Mouse (Mus musculus) kidney, adult 8-10 months (tissue): Measurements from ENCODE around the gene Slc25a51.

ENCODE experiments used
- DNase-seq, 2 experiments: peaks; one replicate each; pipeline ENCODE4 v3.0.0; 2022

Slc25a51 gene

GRCm38 (mm10) chr4:45408427-45409132 is at the start of gene Slc25a51:
Gene Slc25a51 (minus strand): TSS chr4:45408766.
- DNase-seq = peak; percentile 88 to 90

GRCm38 (mm10) chr4:45457543-45457942 is 49.0 kb upstream of the Slc25a51 start:
- DNase-seq = no peak

GRCm38 (mm10) chr4:45455001-45455400 is 46.4 kb upstream of the Slc25a51 start:
- no peak for DNase-seq

- DNase-seq = peak; percentile 83 to 94
Observed at GRCm38 (mm10) chr4:45453271-45453851, 44.8 kb upstream of the Slc25a51 start.

GRCm38 (mm10) chr4:45452569-45453111 is 44.1 kb upstream of the Slc25a51 start:
- DNase-seq = peak; percentile 81 to 88

- no peak for DNase-seq
Observed at GRCm38 (mm10) chr4:45449012-45449411, 40.4 kb upstream of the Slc25a51 start.

- DNase-seq = no peak
Observed at GRCm38 (mm10) chr4:45448481-45448880, 39.9 kb upstream of the Slc25a51 start.

GRCm38 (mm10) chr4:45447196-45447595 is 38.6 kb upstream of the Slc25a51 start:
- DNase-seq = no peak

GRCm38 (mm10) chr4:45445235-45445634 is 36.7 kb upstream of the Slc25a51 start:
- DNase-seq = no peak

- no peak for DNase-seq
Observed at GRCm38 (mm10) chr4:45444813-45445212, 36.2 kb upstream of the Slc25a51 start.

- peak; percentile 79 to 81 for DNase-seq
Observed at GRCm38 (mm10) chr4:45443652-45444051, 35.1 kb upstream of the Slc25a51 start.

- no peak for DNase-seq
Observed at GRCm38 (mm10) chr4:45442237-45442636, 33.7 kb upstream of the Slc25a51 start.

GRCm38 (mm10) chr4:45441778-45442177 is 33.2 kb upstream of the Slc25a51 start:
- DNase-seq = no peak

- DNase-seq = no peak
Observed at GRCm38 (mm10) chr4:45439281-45439680, 30.7 kb upstream of the Slc25a51 start.

- no peak for DNase-seq
Observed at GRCm38 (mm10) chr4:45437010-45437409, 28.4 kb upstream of the Slc25a51 start.

- DNase-seq = no peak
Observed at GRCm38 (mm10) chr4:45436383-45436913, 27.9 kb upstream of the Slc25a51 start.

- DNase-seq = no peak
Observed at GRCm38 (mm10) chr4:45435899-45436298, 27.3 kb upstream of the Slc25a51 start.

GRCm38 (mm10) chr4:45434681-45435080 is 26.1 kb upstream of the Slc25a51 start:
- no peak for DNase-seq

GRCm38 (mm10) chr4:45434071-45434470 is 25.5 kb upstream of the Slc25a51 start:
- DNase-seq = no peak

GRCm38 (mm10) chr4:45431806-45432205 is 23.2 kb upstream of the Slc25a51 start:
- DNase-seq = no peak

GRCm38 (mm10) chr4:45431316-45431715 is 22.8 kb upstream of the Slc25a51 start:
- DNase-seq = no peak

- no peak for DNase-seq
Observed at GRCm38 (mm10) chr4:45429451-45429850, 20.9 kb upstream of the Slc25a51 start.

GRCm38 (mm10) chr4:45426724-45427457 is 18.3 kb upstream of the Slc25a51 start:
- no peak for DNase-seq
